Mouse (Mus musculus) adrenal gland, postnatal 4 days (tissue): ENCODE measurements around the gene Tspo. TPM values are rescaled to one million over a fixed set of nuclear protein-coding genes. Genes with fewer than 3 reads are reported as not detected.
A peak's percentile ranks its signal among the peaks of the same experiment; 100 is the strongest.

ENCODE experiments used
- DNase-seq, 2 experiments: peaks; one replicate each; pipeline ENCODE4 v3.0.0; 2021 to 2022; ENCODE audit warnings: low spot score in 2 of 2, mixed read lengths in 2 of 2
- long read RNA-seq, 2 experiments: library from polyadenylated mRNA; stranded (forward); transcript quantifications; one replicate each; pipeline ENCODE4 v2.0.0; 2021
- total RNA-seq, 2 experiments: library from RNA; stranded (reverse); gene quantifications; 2 replicates each; pipeline ENCODE4 v1.2.3; 2021

Gene Tspo
- 100 to 1,000 TPM; 168 to 169 TPM for total RNA-seq
- long read RNA-seq, experiment 1, transcript Tspo-201 (4 exons, 837 nt) = major isoform, 200 of 217 reads
- long read RNA-seq, experiment 1, partial matches to known transcripts = 14 of 217 reads
- long read RNA-seq, experiment 1, other reads (novel, unspliced or antisense) = 3 of 217 reads
- long read RNA-seq, experiment 2, transcript Tspo-201 (4 exons, 837 nt) = major isoform, 183 of 202 reads
- long read RNA-seq, experiment 2, partial matches to known transcripts = 15 of 202 reads
- long read RNA-seq, experiment 2, other reads (novel, unspliced or antisense) = 4 of 202 reads

DNA sequence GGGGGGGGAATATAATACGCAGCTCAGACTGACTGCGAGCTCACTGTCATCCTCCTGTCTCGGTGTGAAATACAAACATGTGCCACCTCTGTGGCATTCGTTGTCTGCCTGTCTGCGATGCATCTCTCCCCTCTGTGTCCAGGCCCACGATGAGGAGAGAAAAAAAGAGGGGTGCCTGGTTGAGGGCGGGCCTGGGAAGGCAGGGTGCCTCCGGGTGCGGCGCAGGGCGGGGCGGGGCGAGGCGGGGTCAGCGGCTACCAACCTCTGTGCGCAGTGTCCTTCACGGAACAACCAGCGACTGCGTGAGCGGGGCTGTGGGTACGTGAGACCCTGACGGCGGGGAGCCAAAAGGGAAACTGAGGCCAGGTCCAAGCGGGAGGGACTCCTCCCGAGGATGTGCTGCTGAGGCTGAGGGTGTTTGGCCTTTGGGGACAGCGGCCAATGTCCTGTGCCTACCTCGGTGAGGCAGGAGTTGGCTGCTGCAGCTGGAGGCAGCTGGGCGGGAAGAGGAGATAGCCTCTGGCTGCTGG, at the start of gene Tspo, which contains the start of gene Mcat:
Gene Tspo, plus strand, starts transcription at position 266 of the 530 bp plus-strand sequence.
Gene Mcat, minus strand, starts transcription at position 461 of the 530 bp plus-strand sequence.
- DNase-seq = peak; percentile 38 to 57

DNA sequence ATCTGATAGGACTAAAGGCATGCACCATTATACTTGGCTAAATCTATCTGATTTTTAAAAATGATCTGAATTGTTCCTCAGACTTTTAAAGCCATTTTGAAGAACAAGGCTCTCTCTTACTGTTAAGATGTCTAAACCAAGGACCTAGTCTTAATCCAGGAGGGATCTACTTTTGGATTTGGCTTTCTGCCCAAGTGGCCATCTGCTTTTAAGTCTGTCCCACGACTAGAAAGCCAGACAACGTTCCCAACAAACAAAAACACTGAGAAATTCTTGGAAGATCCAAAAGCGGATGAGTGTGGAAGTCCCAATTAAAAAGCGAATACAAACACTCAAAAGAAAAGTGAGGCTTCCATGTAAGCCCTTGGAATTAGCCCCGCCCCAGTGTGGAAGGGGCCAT, 48.4 kb upstream of the Tspo start:
- no peak for DNase-seq

DNA sequence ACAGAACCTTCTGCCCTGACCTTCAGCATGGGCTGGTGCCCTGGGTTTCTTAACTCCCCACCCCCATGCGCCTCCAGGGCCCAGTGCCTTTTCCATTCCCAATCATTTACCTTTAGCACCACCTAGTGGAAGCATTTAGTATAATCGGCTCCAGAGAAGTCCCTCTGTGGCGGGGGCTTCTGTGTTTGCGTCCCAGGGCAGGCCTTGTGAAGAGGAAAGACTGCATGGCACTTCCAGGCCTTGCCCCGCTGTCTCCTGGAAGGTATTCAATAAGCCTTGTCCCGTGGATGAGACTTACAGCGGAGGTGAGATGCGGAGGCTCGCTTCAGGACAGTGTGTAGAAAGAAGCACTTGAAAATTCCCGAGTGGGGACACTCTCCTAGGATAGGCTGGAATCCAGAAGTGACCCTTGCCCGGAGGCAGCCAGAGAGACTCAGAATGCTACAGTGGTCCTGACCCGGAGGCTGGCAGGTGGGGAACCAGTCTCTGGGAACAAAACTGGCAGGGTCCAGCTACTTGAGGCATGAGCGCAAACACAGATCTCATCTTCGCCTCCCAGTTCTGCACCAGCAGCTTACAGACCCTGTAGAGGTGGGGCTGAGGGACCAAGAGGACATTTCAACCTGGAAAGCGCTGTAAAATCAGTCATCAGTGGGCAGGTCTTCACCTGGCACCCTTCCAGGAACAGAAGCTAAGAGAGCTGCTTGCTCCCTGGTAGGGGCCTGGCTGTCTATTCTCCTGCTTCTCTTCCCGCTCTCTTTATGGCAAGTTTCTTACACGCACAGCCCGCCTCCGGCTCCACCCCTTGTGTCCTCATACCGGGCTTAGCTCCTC, 45.0 kb upstream of the Tspo start:
- DNase-seq = peak in 1 of 2 experiments; percentile 46

DNA sequence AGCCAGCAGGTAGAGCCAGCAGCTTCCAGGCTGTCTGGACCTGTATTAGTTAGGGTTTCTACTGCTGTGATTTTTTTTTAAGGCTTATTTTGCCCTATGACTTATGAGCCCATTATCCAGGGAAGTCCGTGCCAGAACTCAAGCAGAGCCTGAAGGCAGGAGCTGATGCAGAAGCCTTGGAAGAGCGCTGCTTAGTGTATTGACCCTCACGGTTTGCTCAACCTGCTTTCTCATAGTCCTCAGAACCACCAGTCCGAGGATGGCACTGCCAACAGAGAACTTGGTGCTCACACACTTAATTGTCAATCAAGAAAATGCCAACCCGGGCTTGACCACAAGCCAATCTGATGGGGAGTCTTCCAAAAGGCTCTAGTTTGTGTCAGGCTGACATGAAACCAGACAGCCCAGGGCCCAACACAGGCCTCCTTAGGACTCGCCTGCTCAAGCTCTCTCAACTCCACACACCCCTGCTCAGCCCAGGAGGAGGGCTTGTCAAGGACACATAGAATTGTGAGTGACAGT, 42.5 kb upstream of the Tspo start:
- DNase-seq = no peak

DNA sequence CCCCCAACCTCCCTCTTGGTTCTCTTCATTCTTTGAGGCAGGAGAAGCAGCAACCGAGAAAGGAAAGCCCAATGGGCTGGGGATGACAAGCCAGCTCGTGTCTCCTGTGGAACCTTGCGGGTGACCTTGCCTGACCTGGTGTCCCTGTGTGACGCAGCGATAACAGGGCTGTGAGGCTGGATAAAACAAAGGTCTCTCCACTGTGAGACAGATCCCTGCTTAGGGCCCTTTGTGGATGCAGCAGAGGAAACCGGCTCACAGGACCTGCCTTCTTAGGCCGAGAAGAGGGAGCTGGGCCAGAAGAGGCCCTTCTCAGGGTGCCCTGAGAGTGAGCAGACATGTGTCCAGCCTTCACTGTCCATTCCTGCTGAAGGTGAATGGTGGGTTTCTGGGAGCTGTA, 40.2 kb upstream of the Tspo start:
- no peak for DNase-seq

DNA sequence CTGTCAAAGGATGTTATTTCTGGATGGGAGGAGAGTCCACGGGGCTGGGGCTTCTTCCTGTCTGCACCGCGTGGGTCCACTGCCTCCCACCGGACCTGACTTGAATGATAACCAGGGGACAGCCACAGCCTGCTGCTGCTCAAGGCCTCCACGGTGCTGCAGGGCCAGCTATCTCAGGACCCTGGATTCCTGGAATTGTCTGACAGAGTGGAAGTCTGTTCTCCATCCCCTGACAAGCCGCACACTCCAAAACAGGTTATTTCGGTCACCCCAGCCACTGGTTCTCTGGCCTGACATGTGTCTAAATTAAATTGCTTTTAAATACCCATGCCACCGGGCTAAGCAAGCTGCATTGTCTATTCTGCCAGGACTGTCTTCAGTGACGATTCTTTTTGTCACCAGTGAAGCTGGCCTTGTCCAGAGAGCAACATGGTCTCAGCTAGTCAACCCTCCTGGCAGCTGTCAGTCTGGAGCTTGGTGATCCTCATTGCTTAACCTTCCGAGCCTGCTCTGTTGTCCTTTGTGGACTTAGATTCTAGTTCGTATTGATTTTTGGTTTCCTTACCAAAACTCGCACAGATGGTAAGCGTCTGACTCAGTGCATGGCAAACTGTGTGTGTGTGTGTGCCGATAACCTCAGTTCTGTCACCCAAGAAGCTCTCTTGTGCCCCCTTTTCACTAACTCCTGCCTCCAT, 39.6 kb upstream of the Tspo start:
- no peak for DNase-seq

DNA sequence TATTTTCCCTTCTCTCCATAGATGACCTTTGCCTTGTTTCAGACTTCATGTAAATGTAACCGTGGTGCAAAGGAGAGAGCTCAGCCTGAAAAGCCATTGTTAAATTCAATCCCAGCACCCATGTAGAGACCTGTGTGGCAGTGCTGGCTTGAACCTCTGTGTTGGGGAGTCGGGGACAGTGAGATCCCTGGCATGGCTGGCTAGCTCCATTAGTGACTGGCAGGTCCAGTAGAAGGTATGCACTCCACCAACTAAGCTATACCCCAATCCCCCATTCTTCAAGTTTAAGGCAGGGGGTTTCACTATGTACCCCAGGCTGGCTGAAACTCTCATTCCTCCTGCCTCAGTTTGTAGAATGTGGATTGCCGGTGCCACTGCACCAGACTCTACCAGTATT, 39.1 kb upstream of the Tspo start:
- DNase-seq = no peak

DNA sequence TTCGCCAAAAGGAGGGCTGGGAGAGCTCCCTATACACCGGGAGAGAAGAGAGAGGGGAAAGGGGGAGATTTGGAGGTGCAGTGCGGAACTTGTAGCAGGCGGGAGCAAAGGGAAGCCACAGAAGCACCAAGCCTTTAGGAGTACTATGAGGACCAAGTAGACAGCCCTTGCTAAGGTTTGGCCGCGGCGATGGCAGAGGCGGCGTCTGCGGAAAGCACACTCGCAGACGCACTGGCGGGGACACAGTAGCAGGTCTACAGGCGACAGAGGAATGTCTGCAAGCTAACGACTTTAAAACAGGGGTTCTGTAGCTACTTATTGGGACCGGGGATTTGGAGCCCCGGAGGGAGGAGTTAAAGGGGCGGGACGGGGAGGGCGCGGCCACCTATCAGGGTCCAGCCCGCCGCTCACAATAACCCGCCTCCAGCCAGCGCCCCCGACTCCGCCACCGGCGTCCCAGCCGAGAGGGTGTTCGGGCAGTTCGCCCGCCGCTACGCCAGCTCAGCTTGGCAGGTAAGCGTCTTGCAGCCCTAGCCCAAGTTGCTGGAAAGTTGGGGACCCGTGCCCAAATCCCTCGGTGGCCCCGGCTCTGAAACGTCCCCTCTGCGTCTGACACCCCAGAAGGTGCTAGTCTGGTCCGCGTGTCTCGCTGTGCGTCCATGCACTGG, 36.8 kb upstream of the Tspo start, which contains the start of gene Bik:
Gene Bik, plus strand, starts transcription at position 439 of the 668 bp plus-strand sequence.
- DNase-seq = peak in 1 of 2 experiments; percentile 21

DNA sequence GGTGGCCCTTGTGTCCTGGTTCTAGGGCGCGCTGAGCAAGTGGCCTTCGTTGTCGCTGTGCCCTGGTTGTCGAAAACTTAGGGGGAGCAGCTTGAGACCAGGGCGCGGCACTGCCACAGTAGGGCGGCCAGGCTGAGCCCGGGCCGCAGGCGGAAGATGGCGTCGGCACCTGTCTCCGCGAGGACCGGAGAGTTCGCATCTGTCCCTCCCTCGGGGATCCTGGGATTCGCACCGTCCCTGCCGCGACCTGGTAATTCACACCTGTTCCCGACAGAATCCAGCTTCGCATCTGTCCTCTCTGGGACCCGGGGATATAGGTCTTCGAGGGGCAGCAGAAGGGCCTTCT, 36.3 kb upstream of the Tspo start:
- DNase-seq = no peak

DNA sequence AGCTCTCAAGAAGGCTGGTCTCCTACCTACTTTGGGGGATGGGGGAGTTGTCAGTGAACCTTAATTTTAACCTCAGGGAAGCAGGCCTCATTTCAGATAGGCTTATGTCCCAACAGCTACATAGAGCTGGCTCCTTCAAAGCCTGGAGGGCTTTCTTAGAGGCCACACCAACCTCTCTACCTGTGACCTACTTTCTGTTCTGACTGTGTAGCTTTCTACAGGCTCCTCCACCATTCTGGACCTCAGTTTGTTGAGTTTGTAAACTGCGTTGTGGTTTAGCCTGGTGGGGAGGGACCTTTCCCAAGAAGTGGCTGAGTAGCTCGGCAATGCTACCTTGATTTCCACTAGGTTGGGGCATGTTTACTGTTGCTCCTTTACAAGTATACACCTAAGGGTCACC, 35.6 kb upstream of the Tspo start:
- no peak for DNase-seq

DNA sequence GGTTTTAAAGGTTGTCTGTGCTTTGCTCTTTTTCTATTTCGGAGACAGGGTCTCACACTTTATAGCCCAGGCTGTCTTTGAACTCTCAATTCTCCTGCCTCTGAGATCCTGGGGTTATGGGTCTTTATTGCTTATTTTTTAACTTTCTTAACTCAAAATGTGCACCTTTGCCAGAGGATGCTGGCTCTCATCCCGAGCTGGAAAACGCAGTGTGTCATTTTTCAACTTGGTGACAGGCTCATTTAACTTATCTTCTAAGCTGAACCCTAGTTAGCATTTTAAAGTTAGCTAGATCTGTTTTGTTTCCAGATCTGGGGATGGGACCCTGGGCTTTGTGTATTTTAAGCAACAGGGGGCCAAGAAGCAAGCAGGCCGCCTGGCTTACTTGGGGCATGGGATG, 34.5 kb upstream of the Tspo start:
- DNase-seq = no peak

DNA sequence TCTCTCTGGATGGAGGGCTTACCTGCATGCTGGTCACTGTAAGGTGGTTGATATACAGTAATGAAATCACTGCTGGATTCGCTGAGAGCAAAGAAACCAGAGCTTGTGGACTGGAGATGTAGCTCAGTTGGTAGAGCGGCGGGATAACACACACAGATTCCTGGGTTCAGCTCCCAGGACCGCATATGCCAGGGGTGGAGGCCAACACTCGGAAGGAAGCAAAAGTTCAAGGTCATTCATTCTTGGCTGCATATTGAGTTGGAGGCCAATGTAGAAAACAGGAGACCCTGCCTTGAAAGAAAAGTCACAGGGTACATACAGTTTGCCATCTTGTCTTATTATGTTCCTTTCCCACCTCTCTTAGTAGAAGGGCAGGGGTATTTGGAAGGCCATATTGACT, 33.6 kb upstream of the Tspo start:
- DNase-seq = no peak

DNA sequence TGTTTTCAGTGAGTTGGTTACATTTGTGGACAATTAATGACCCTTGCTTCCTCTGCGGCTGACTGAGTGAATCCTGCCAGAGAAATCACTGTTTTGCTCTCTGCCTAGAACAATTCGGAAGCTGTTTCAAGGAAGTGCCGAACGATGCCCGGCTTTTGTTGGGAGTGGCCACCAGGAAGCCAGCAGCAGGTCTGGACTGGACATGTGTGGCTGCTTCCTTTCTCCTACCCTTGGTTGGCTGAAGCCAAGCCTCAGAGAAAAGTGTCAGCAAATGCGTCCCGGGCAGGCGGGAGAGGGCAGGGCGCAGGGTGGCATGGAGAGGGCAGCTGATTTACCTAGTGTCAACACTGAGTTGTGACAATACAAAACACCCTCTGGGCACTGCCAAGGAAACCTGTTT, 33.2 kb upstream of the Tspo start:
- no peak for DNase-seq

DNA sequence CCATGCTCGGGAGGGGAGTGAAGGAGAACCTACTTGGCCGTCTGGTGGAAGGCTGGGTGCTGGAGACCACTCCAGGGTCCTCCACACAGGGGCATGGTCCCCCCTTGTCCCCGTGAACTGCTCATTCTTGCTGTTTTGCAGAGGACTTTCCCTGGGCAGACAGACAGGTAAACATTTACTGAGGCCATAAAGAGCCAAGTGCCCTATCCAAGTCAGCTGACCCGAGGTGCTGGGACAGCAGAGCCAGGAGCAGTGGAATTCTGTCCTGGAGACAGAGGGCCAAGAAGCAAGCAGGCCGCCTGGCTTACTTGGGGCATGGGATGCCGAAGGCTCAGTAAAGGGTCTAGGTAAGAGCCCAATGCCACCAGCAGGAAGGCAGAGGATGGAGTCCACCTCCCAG, 32.7 kb upstream of the Tspo start:
- no peak for DNase-seq

DNA sequence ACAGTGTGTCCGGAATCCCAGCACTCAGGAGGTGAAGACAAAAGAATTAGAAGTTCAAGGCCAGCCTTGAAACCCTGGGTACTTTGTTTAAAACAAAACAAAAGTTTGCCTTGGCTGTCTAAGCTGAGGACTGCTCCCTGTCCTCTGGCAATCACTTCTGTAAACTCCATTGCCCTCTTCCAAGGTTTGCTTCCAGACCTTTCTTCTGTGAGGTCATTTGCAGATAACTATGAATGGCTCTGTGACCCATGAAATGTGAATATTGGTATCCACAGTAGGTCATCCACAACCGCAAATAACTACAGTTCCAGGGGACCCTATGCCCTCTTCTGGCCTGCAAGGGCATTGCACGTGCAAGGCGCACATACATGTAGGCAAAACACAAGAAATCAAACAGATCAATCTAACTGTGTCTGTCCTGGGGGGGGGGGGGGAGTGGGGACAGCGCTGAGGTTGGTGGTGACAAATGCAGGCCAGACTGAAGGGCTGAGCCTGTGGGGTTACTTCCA, 31.4 kb upstream of the Tspo start:
- no peak for DNase-seq

DNA sequence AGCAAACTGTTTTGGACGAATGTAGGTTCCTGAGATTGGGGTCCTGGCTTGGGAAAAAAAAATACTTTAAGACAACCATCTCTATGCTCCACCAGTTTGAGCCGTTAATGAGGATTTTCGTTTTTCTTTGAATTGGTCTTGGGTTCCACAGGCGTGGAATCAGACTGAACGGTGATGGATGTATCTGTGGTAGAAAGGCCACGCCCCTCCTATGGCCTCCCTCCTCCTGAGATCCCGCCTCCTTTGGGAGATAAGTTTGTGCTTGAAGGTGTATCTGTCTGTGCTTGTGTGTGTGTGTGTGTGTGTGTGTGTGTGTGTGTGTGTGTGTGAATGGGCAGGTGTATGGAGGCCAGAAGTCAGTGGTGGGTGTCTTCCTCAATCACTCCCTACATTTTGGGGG, 30.8 kb upstream of the Tspo start:
- DNase-seq = no peak

DNA sequence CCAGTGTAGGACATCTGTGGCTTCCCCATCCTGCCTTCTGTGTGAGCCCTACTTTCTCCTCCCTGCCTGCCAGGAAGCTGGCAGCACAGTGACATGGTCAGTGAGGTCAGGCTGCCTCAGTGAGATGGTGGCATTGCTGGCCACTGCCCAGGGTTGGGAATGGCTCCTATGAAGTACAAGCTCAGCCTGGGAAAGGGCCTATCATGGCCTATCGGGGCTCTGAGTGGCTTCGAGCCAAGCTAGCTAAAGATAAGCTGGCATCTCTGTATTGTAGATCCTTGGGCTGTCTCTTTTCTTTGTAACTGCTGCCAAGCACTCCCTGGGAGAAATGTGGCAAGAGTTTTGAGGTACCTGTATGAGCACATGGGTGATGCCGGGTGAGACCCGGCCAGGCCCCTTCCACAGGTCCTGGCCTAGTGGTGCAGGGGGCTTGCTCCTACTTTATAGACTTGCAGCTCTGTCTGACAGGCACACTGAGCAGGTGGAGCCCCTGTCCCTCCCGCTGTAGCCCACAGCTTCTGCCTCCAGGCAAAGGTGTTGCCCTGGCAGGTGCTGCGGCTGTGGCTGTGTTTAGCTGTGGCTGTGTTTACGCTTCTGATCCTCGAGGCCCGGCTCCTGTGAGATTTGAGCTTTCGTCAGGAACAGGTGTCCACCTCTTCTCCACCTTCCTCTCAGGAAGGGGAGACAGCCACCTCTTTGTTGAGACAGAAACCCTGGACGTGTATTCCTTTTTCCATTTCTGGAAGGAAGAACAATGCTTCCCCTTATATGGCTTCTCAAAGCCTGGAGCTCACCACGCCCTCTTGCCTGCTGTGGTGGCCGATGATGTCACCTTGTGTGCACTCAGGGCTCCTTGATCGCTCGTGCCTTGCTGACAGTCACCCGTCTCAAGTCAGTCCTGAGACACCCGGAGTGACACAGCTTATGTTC, 28.2 kb upstream of the Tspo start:
- DNase-seq = no peak

DNA sequence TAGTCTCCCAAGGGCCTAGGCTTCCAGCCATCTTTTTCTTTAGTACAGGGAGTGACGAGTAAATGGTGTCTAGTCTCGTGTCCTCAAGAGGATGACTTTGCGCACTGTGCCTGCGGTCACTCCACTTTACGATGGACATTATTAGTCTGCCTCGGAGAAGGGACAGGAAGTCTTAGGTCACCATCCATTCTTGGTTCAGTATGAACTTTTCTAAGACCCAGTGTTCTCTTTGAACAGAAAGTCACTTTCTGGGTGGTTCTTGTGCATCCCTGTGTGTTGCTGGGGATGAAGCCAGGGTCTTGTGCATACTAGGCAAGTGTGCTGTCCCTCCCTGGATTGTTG, 27.5 kb upstream of the Tspo start:
- DNase-seq = no peak

DNA sequence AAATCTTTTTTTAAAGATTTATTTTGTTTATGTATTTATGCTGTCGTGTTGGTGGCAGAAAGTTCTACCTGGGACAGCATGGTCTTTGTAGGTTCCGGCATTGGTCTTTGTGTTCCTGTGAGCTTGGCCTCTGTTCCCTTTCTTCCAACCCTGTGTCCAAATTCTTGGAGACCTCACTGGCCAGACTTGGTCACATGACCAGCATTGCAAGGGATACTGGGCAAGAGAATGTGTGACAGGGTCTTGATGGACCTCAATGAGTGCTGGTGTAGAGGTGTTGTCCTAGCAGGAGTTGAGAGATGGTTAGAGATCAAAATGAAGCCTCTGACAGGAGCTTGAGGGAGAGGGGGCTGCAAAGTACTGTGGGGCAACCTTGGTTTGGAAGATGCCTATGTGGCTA, 24.5 kb upstream of the Tspo start:
- DNase-seq = no peak

DNA sequence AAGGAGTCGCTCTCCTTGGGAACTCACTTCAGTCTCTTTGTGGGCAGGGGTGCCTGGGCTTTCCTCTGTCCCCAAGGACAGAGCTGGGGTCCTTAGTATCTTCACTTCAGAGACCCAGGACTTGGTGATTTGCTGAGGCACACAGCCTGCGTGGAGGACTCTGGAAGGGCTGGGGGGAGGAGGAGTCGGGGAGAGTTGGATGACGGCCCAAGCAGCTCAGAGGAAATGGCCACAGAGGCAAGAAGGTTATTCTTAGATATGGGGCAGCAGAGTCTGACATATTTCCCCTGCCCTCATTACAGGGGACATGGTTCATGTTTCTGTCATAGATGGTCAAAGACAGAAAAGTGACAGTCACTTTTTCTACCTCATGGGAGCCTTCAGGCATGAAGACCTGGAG, 23.5 kb upstream of the Tspo start:
- DNase-seq = no peak
